9 mouse cellular contexts compared by ENCODE assay signal in the genomic region with DNA sequence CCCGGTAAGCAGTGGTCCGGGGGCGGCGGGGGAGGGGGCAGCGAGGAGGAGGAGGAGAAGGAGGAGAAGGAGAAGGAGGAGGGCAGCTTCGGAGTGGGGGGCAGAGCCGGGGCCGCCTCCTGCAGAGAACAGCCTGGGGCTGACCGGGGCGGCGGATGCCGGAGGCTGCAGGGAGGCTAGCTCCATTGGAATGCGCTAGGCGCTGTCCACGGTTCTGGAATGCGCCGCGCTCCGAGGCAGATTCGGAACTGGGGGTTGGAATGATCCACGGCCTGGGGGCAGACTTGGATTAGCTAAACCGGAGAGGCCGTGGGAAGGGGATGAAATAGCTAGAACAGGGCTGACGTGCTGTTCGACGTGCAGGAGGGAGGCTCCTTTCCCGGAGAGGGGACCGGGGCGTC. TPM values are rescaled to one million over a fixed set of nuclear protein-coding genes. Genes with fewer than 3 reads are reported as not detected.
DNase-seq lines count a peak whose midpoint lies in the region; ATAC-seq and TF ChIP-seq lines count a peak whose summit lies in the region.
"Had no signal": no experiment of that assay in that cellular context is flagged by ENCODE, and none has a peak within 500 bp of the region (broad histone marks: within the 10 kb centered on the region; RNA-seq: fewer than 3 reads in every experiment).

No protein-coding gene starts in this region.

- H3K27me3 ChIP-seq in embryonic facial prominence, embryonic 11.5 days (ENCODE audit: control insufficient read depth, insufficient read depth, low read length): peaks cover 59% of the 10 kb centered on the region
- peaks cover 93% of the 10 kb centered on the region for H3K27me3 ChIP-seq in heart, embryonic 15.5 days
- peaks cover 57% of the 10 kb centered on the region for H3K27me3 ChIP-seq in kidney, postnatal 0 days (ENCODE audit: insufficient read depth, low read length)
- H3K27me3 ChIP-seq in liver, embryonic 16.5 days (ENCODE audit: control insufficient read depth, insufficient read depth, low read depth, low read length): peaks cover 56% of the 10 kb centered on the region
- H3K27me3 ChIP-seq in neural tube, embryonic 14.5 days (ENCODE audit: control insufficient read depth, insufficient read depth, low read length): peaks cover 23% of the 10 kb centered on the region

- peak; percentile 11; the same call in 1 of the 2 replicates for TF ChIP-seq CTCF in kidney, postnatal 0 days (IDR thresholded peaks at IDR 0.05; ENCODE audit: low read depth)

- H3K4me2 ChIP-seq in embryonic facial prominence, embryonic 11.5 days (ENCODE audit: low read depth, low read length): peak overlapping the region; percentile 52
- H3K4me2 ChIP-seq in heart, embryonic 15.5 days: peak overlapping the region; percentile 55
- peak overlapping the region; percentile 54 for H3K4me2 ChIP-seq in kidney, postnatal 0 days (ENCODE audit: low read length)
- peak overlapping the region; percentile 16; the same call in 1 of the 2 replicates for H3K4me2 ChIP-seq in liver, embryonic 16.5 days (ENCODE audit: low read depth, low read length)
- peak overlapping the region; percentile 72 for H3K4me2 ChIP-seq in neural tube, embryonic 14.5 days (ENCODE audit: low read depth, low read length)

- H3K4me3 ChIP-seq in embryonic facial prominence, embryonic 11.5 days (ENCODE audit: low read depth, low read length): peak overlapping the region; percentile 24
- peak overlapping the region; percentile 31 for H3K4me3 ChIP-seq in heart, embryonic 15.5 days
- H3K4me3 ChIP-seq in kidney, postnatal 0 days (replicated peaks; ENCODE audit: low read depth, low read length): peak overlapping the region; percentile 17; the same call in 1 of the 2 replicates
- no peak overlapping the region for H3K4me3 ChIP-seq in liver, embryonic 16.5 days (ENCODE audit: low read depth, low read length)
- H3K4me3 ChIP-seq in neural tube, embryonic 14.5 days (ENCODE audit: low read depth, low read length): peak overlapping the region; percentile 52

- H3K9ac ChIP-seq in embryonic facial prominence, embryonic 11.5 days (replicated peaks; ENCODE audit: low read length): no peak overlapping the region
- no peak overlapping the region for H3K9ac ChIP-seq in heart, embryonic 15.5 days
- H3K9ac ChIP-seq in kidney, postnatal 0 days (ENCODE audit: low read depth, low read length): no peak overlapping the region
- H3K9ac ChIP-seq in liver, embryonic 16.5 days (ENCODE audit: low read depth, low read length): no peak overlapping the region
- H3K9ac ChIP-seq in neural tube, embryonic 14.5 days (replicated peaks; ENCODE audit: low read depth, low read length): peak overlapping the region; percentile 69

- no peaks in the 10 kb centered on the region for H3K36me3 ChIP-seq in embryonic facial prominence, embryonic 11.5 days (replicated peaks; ENCODE audit: control insufficient read depth, insufficient read depth, low read depth, low read length)
- H3K36me3 ChIP-seq in heart, embryonic 15.5 days: no peaks in the 10 kb centered on the region
- H3K36me3 ChIP-seq in kidney, postnatal 0 days (ENCODE audit: insufficient read depth, low read length): no peaks in the 10 kb centered on the region
- no peaks in the 10 kb centered on the region for H3K36me3 ChIP-seq in liver, embryonic 16.5 days (ENCODE audit: control insufficient read depth, insufficient read depth)
- no peaks in the 10 kb centered on the region for H3K36me3 ChIP-seq in neural tube, embryonic 14.5 days (ENCODE audit: control insufficient read depth, insufficient read depth, low read length)
- H3K36me3 ChIP-seq: G1E had no signal

- peaks cover 5% of the 10 kb centered on the region for H3K4me1 ChIP-seq in embryonic facial prominence, embryonic 11.5 days (ENCODE audit: control insufficient read depth, insufficient read depth, low read length)
- H3K4me1 ChIP-seq in heart, embryonic 15.5 days (replicated peaks): peaks cover 17% of the 10 kb centered on the region
- peaks cover 6% of the 10 kb centered on the region; the same call in 1 of the 2 replicates for H3K4me1 ChIP-seq in kidney, postnatal 0 days (replicated peaks; ENCODE audit: insufficient read depth, low read length)
- H3K4me1 ChIP-seq in liver, embryonic 16.5 days (ENCODE audit: control insufficient read depth, low read depth, low read length): no peaks in the 10 kb centered on the region
- peaks cover 41% of the 10 kb centered on the region for H3K4me1 ChIP-seq in neural tube, embryonic 14.5 days (ENCODE audit: control insufficient read depth, insufficient read depth, low read length)

- 0% methylated on average over 25 of the region's 29 CpGs for WGBS in embryonic facial prominence, embryonic 11.5 days
- 1% methylated on average over 24 of the region's 29 CpGs for WGBS in heart, embryonic 15.5 days
- under 1% methylated on average over 29 of the region's 29 CpGs for WGBS in kidney, postnatal 0 days
- 1% methylated on average over 29 of the region's 29 CpGs for WGBS in liver, embryonic 16.5 days (ENCODE audit: insufficient replicate concordance)
- 0% methylated on average over 28 of the region's 29 CpGs for WGBS in neural tube, embryonic 14.5 days

- H3K9me3 ChIP-seq in embryonic facial prominence, embryonic 11.5 days (replicated peaks; ENCODE audit: control insufficient read depth, low read length): no peaks in the 10 kb centered on the region
- H3K9me3 ChIP-seq in heart, embryonic 15.5 days (replicated peaks): no peaks in the 10 kb centered on the region
- H3K9me3 ChIP-seq in kidney, postnatal 0 days (replicated peaks; ENCODE audit: low read length): no peaks in the 10 kb centered on the region
- no peaks in the 10 kb centered on the region for H3K9me3 ChIP-seq in liver, embryonic 16.5 days (replicated peaks; ENCODE audit: control insufficient read depth, low read length)
- H3K9me3 ChIP-seq in neural tube, embryonic 14.5 days (ENCODE audit: control insufficient read depth, low read length): no peaks in the 10 kb centered on the region

- DNase-seq in layer of hippocampus, adult 18-20 months (ENCODE audit: low spot score in 2 of 2): peak; percentile 47 to 66
- no peak for DNase-seq in layer of hippocampus, adult 9-10 months (ENCODE audit: low spot score)
- DNase-seq in embryonic facial prominence, embryonic 11.5 days (ENCODE audit: low spot score): peak; percentile 91
- DNase-seq in kidney, postnatal 0 days (ENCODE audit: low spot score): peak; percentile 83
- DNase-seq in spleen, adult 18-20 months: no peak

- no peak overlapping the region for H3K27ac ChIP-seq in embryonic facial prominence, embryonic 11.5 days (replicated peaks; ENCODE audit: low read depth, low read length)
- H3K27ac ChIP-seq in heart, embryonic 15.5 days: no peak overlapping the region
- H3K27ac ChIP-seq in kidney, postnatal 0 days: no peak overlapping the region
- H3K27ac ChIP-seq in liver, embryonic 16.5 days (ENCODE audit: low read length): no peak overlapping the region
- peak overlapping the region; percentile 83 for H3K27ac ChIP-seq in neural tube, embryonic 14.5 days (ENCODE audit: low read depth, low read length)

- no peak for ATAC-seq in embryonic facial prominence, embryonic 11.5 days (replicated peaks; ENCODE audit: insufficient number of reproducible peaks, low FRiP score, low TSS enrichment, low read depth)
- no peak for ATAC-seq in heart, embryonic 15.5 days (replicated peaks; ENCODE audit: insufficient number of reproducible peaks, insufficient read depth, low FRiP score, low read depth)
- peak; percentile 58 for ATAC-seq in kidney, postnatal 0 days (replicated peaks; ENCODE audit: low FRiP score, low read depth)
- no peak for ATAC-seq in liver, embryonic 16.5 days (ENCODE audit: low read depth)
- peak; percentile 33; the same call in 1 of the 2 replicates for ATAC-seq in neural tube, embryonic 14.5 days (ENCODE audit: low read depth)

RNA-seq across cellular contexts. Expression of a gene that starts 7.8 kb away (rescaled TPM):
- 100 to 1,000 TPM; 396 to 408 TPM for total RNA-seq in layer of hippocampus, adult 18-20 months (2021)
- polyA plus RNA-seq in embryonic facial prominence, embryonic 11.5 days (2014; fragmentation: Nextera tagmentation; extraction: Ambion mirVana): 0.94 and 1.4 TPM in 2 replicates
- polyA plus RNA-seq in heart, embryonic 15.5 days (2015; fragmentation: Nextera tagmentation; extraction: Ambion mirVana): 0.21 and 0.53 TPM in 2 replicates
- 0.68 and 0.74 TPM in 2 replicates for polyA plus RNA-seq in kidney, postnatal 0 days (2015; fragmentation: Nextera tagmentation; extraction: Ambion mirVana)
- 0.13 TPM in 2 replicates for polyA plus RNA-seq in liver, embryonic 16.5 days (2015; fragmentation: Nextera tagmentation; extraction: Ambion mirVana)
- polyA plus RNA-seq in neural tube, embryonic 14.5 days (2014; fragmentation: Nextera tagmentation; extraction: Ambion mirVana): 51.5 and 68.8 TPM in 2 replicates

RNA-seq across cellular contexts. Expression of a gene that starts 27.9 kb away (rescaled TPM):
- 1 to 10 TPM; 1.5 to 1.6 TPM for total RNA-seq in layer of hippocampus, adult 18-20 months (2021)
- 1.5 and 1.6 TPM in 2 replicates for polyA plus RNA-seq in embryonic facial prominence, embryonic 11.5 days (2014; fragmentation: Nextera tagmentation; extraction: Ambion mirVana)
- polyA plus RNA-seq in heart, embryonic 15.5 days (2015; fragmentation: Nextera tagmentation; extraction: Ambion mirVana): 0.81 and 4.5 TPM in 2 replicates
- 1.7 and 1.9 TPM in 2 replicates for polyA plus RNA-seq in kidney, postnatal 0 days (2015; fragmentation: Nextera tagmentation; extraction: Ambion mirVana)
- 8.9 and 13.0 TPM in 2 replicates for polyA plus RNA-seq in liver, embryonic 16.5 days (2015; fragmentation: Nextera tagmentation; extraction: Ambion mirVana)
- polyA plus RNA-seq in neural tube, embryonic 14.5 days (2014; fragmentation: Nextera tagmentation; extraction: Ambion mirVana): 13.8 and 22.2 TPM in 2 replicates

RNA-seq across cellular contexts. Expression of a gene that starts 56.9 kb away (rescaled TPM):
- total RNA-seq in layer of hippocampus, adult 18-20 months (2021): 10 to 100 TPM; 25.9 to 26.8 TPM
- 8.0 and 10.0 TPM in 2 replicates for polyA plus RNA-seq in embryonic facial prominence, embryonic 11.5 days (2014; fragmentation: Nextera tagmentation; extraction: Ambion mirVana)
- 5.9 and 10.9 TPM in 2 replicates for polyA plus RNA-seq in heart, embryonic 15.5 days (2015; fragmentation: Nextera tagmentation; extraction: Ambion mirVana)
- polyA plus RNA-seq in kidney, postnatal 0 days (2015; fragmentation: Nextera tagmentation; extraction: Ambion mirVana): 7.5 and 7.6 TPM in 2 replicates
- 5.9 and 6.8 TPM in 2 replicates for polyA plus RNA-seq in liver, embryonic 16.5 days (2015; fragmentation: Nextera tagmentation; extraction: Ambion mirVana)
- polyA plus RNA-seq in neural tube, embryonic 14.5 days (2014; fragmentation: Nextera tagmentation; extraction: Ambion mirVana): 14.3 and 14.5 TPM in 2 replicates

Comparison
In these comparisons a context has a peak if more than half of its experiments do, and no peak if none do; other contexts are left out.
1. DNase-seq: peak in layer of hippocampus, adult 18-20 months (2 of 2), embryonic facial prominence, embryonic 11.5 days (single experiment) and kidney, postnatal 0 days (single experiment); none in layer of hippocampus, adult 9-10 months (single experiment) and spleen, adult 18-20 months (0 of 2).
2. ATAC-seq: peak in kidney, postnatal 0 days (single experiment) and neural tube, embryonic 14.5 days (single experiment); none in embryonic facial prominence, embryonic 11.5 days (single experiment), heart, embryonic 15.5 days (single experiment) and liver, embryonic 16.5 days (single experiment).
3. H3K4me2 ChIP-seq: peak in every context shown above with its lines; median percentile 72 in neural tube, embryonic 14.5 days; 55 in heart, embryonic 15.5 days; 54 in kidney, postnatal 0 days; 52 in embryonic facial prominence, embryonic 11.5 days; 16 in liver, embryonic 16.5 days.
4. RNA of a gene that starts 7.8 kb away (polyA plus RNA-seq): 51.5 to 68.8 TPM in neural tube, embryonic 14.5 days; 0.94 to 1.4 TPM in embryonic facial prominence, embryonic 11.5 days, 0.68 to 0.74 TPM in kidney, postnatal 0 days, 0.21 to 0.53 TPM in heart, embryonic 15.5 days and 0.13 TPM in liver, embryonic 16.5 days; every median in the first group is over 10 times any median in the second.